Mouse (Mus musculus): Measurements from ENCODE around the gene Ier5. TPM values are rescaled to one million over a fixed set of nuclear protein-coding genes. Genes with fewer than 3 reads are reported as not detected.

Ier5 gene
- polyA plus RNA-seq, 1 experiment from 2014 or later = 9.4 TPM

DNA sequence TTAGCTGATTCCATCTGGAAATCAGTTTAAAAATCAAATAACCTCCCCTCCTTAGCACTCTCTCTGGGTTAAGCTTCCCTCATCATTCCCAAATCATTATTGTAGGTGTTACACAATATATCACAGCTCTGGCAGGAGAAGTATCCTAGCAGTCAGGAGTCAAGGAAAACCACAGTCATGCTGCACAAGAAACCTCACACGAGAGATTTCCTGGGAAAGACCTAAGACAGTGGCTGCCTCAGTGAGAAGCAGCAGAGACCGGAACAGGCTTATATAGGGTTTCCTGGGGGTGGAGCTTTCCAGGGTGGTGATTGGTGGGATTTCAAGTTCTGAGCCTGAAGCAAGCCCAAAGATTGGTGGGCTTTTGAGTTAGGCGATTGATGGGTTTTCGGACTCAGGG, 11.4 kb downstream of the Ier5 start:
- Histone ChIP-seq H3K4me3 (replicated peaks) (no peak overlapping the region), H3K9me3 (no peaks in the 10 kb centered on the region), H3K4me1 (replicated peaks) (peaks cover 62% of the 10 kb centered on the region), H3K36me3 (no peaks in the 10 kb centered on the region), H3K9ac (replicated peaks) (no peak overlapping the region), H3K27ac (no peak overlapping the region), H3K4me2 (replicated peaks) (no peak overlapping the region), H3K27me3 (no peaks in the 10 kb centered on the region)
- 95% methylated on average over 4 of the region's 4 CpGs for WGBS
- no peak for ATAC-seq

DNA sequence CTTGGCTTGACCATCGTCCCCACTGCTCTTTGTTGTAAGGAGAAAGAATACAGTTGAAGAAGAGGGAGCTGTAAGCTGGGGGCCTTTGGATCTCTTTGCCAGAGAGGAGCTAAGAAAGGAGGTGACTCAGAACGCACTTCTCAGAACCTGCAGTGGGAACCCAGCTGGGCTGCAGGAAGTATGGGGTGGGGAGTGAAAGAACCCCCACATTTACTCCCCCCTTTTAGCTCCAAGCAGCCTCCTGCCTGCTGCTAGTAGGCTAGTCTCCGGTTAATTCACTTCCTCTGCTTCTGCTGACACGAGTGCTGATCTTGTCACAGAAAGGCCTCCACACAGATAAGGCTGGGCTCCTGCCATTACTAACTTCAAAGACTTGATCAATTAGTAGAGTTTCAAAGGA, 12.5 kb downstream of the Ier5 start:
- Histone ChIP-seq H3K9me3 (no peaks in the 10 kb centered on the region), H3K27me3 (no peaks in the 10 kb centered on the region), H3K9ac (replicated peaks) (no peak overlapping the region), H3K4me1 (replicated peaks) (peaks cover 62% of the 10 kb centered on the region), H3K27ac (peak overlapping the region; percentile 81), H3K36me3 (no peaks in the 10 kb centered on the region), H3K4me3 (replicated peaks) (no peak overlapping the region), H3K4me2 (replicated peaks) (no peak overlapping the region)
- no peak for ATAC-seq
- WGBS = 14% methylated on average over 4 of the region's 4 CpGs

DNA sequence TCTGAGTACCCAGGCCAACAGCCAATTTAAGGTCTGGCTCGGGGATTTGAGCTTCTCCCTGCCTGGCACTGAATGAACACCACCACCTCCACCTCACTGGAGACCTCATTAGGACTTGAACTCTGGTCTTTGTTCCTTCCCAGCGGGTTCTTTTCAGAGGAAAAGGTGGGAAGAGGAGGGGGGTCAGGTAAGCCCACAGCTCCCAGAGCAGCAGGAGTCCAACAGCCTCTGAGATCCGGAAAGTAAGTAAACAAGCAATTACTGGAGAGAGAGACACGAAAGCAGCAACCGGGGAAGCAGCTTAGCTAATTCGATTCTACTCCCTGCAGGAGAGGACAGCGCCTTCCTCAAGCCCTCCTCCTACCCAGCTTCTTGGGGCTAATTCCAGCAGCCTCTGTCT, 13.0 kb downstream of the Ier5 start:
- Histone ChIP-seq H3K4me2 (replicated peaks) (peak overlapping the region; percentile 7; the same call in 1 of the 2 replicates), H3K4me3 (replicated peaks) (no peak overlapping the region), H3K4me1 (replicated peaks) (peaks cover 62% of the 10 kb centered on the region), H3K27me3 (no peaks in the 10 kb centered on the region), H3K9me3 (no peaks in the 10 kb centered on the region), H3K9ac (replicated peaks) (no peak overlapping the region), H3K36me3 (no peaks in the 10 kb centered on the region), H3K27ac (peak overlapping the region; percentile 81)
- WGBS = 6% methylated on average over 7 of the region's 7 CpGs
- no peak for ATAC-seq

DNA sequence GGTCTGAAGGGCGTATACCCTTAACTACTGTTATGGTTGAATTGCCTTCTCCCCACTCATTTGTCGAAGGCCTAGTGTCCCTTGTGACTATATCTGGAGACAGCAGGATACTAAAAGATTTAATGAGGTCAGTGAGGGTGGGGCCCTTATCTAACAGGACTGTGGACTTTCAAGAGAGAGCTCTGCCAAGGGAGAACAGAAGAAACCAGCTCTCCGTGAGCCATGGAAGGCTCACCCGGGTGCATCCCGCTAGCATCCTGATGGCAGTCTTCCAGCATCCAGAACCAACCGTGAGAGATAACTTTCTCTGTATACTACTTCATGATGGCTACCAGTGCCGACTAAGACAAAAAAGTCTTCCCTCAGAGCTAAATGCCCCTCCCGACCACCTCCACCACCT, 14.6 kb downstream of the Ier5 start:
- no peak overlapping the region for H3K4me2 ChIP-seq (replicated peaks)
- no peak overlapping the region for H3K4me3 ChIP-seq (replicated peaks)
- no peaks in the 10 kb centered on the region for H3K9me3 ChIP-seq
- H3K27ac ChIP-seq = peak overlapping the region; percentile 98
- no peak overlapping the region for H3K9ac ChIP-seq (replicated peaks)
- H3K27me3 ChIP-seq = no peaks in the 10 kb centered on the region
- ATAC-seq = no peak
- 47% methylated on average over 8 of the region's 8 CpGs for WGBS
- no peaks in the 10 kb centered on the region for H3K36me3 ChIP-seq
- peaks cover 68% of the 10 kb centered on the region for H3K4me1 ChIP-seq (replicated peaks)

DNA sequence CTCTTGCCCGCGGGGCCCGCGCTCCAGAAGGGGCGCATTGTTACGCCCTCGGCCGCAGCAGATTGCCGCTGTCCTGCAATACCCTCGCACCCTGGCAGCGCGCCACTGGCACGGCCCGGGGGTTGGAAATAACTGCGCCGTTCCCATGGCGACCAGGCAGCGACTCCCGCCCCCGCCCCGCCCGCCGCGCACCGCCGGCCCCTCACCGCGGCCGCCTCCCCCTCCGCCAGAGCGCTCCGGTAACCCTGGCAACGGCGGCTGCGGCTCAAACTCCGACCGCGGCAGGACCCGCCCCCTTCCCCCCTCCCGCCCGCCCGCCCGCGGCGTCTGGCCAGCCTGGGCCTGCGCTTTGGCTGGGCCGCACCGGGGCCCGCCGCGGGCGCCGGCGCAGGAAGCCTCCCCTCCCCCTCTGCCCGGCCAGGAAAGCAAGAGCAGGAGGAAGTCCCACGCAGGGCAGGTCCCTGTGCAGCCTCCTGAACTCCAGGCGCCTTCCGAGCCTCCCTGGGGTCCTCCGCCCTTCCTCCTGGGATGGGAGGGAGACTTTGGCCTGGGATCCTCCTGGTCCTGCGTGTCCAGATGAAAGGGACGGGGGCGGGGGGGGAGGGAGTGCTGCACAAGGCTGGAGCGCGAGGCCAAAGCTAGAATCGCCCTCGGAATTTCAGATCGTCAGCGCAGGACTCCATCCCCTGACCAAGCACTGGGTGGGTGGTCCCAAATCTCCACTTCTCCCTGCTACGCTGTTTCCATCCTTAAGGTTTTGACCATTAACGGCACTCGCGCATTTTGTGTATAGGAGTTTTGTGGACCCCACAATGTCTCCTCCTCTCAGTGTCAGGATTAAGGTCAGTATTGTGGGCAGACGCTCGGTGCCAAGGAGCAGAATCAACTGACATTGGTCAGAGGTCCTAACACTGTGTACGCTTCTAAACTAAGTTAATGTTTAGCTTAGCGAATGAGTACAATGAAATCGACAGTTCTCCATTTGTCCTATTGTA, 15.9 kb downstream of the Ier5 start:
- Histone ChIP-seq H3K27me3 (no peaks in the 10 kb centered on the region), H3K9ac (replicated peaks) (peak overlapping the region; percentile 71), H3K9me3 (no peaks in the 10 kb centered on the region), H3K27ac (peak overlapping the region; percentile 98), H3K4me1 (replicated peaks) (peaks cover 61% of the 10 kb centered on the region), H3K4me2 (replicated peaks) (peak overlapping the region; percentile 64), H3K36me3 (no peaks in the 10 kb centered on the region), H3K4me3 (replicated peaks) (peak overlapping the region; percentile 34)
- under 1% methylated on average over 55 of the region's 77 CpGs for WGBS
- peak; percentile 96 for ATAC-seq

DNA sequence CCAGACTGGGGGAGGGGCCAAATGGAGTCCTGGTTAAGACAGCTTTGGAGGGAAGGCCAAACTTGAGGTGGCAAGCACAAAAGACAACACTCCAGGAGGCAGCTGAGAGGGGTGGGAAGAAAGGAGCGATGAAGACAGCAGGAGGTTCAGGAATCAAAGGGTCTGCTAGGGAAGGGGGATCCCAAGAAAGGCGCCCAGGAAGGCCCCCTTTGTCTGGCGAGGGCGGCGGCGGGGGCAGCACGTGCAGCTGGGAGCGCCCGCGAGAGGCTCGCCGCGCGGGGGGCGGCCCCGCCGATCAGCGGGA, 16.5 kb downstream of the Ier5 start:
- no peak; the same call in 1 of the 2 replicates for ATAC-seq
- no peaks in the 10 kb centered on the region for H3K36me3 ChIP-seq
- H3K4me2 ChIP-seq (replicated peaks) = peak overlapping the region; percentile 64
- H3K27me3 ChIP-seq = no peaks in the 10 kb centered on the region
- H3K9me3 ChIP-seq = no peaks in the 10 kb centered on the region
- 3% methylated on average over 13 of the region's 18 CpGs for whole genome bisulfite sequencing
- peaks cover 62% of the 10 kb centered on the region for H3K4me1 ChIP-seq (replicated peaks)
- H3K4me3 ChIP-seq (replicated peaks) = peak overlapping the region; percentile 34
- peak overlapping the region; percentile 98 for H3K27ac ChIP-seq
- H3K9ac ChIP-seq (replicated peaks) = peak overlapping the region; percentile 68

DNA sequence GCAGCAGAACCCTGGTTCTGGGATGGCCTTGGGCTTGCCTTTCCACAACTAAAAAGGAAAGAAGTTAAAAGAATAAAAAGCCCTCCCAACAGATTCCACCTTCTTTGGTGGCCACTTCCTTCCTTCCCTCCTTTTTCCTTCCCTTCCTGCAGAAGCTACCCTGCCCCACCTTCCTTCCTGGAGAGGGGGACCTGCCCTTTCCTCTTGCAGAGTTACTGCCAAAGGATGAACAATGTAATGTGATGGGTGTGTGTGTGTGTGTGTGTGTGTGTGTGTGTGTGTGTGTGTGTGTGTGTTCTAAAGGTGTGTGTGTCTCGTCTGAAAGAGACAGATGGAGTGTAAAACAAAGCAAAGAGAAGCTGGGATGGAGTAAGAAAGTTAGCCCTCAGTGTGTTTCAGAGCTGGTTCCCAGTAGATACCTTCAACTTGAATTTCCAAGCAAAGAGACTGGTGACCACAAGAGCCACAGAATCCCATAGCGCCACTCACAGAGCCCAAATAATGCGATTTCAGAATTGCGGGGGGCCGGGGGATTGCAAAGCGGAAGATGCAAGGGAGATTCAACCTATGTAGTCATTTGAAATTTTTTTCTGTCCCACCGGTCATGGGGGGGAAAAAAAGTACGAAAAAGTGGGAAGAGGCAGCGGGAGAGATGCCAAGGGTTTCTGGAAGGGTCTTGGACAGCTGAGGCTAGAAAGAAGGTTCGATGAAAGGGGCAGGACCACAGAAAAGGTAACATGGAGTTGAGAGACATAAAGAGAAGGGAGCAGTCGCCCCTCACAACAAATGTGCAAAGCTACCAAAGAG, 17.1 kb downstream of the Ier5 start:
- peak overlapping the region; percentile 64 for H3K4me2 ChIP-seq (replicated peaks)
- WGBS = 2% methylated on average over 11 of the region's 11 CpGs

DNA sequence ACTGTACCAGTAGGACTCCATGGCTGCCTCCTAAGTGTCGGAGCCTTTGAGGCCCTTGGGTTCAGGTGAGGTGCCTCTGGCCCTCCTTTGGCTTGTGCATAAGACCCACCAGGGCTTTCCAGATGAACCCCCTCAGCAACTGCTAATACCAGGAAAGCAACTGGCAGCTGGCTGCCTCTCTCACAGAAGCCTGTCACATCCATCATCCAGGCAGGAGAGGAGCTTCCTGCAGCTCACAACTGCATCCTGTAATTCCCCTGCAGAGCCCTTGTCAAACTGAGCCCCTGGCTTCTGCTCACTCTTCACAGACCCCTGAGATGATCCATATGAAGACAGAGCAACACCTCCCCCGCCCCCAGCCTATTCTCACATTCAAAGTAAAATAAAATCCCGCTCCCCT, 21.8 kb downstream of the Ier5 start:
- no peak overlapping the region for H3K4me2 ChIP-seq (replicated peaks)
- ATAC-seq = no peak
- H3K9me3 ChIP-seq = peaks cover 4% of the 10 kb centered on the region; the same call in 1 of the 2 replicates
- 0 out of 2 replicates have a peak, but pooled peaks cover 4% of the 10 kb centered on the region for H3K27me3 ChIP-seq
- H3K27ac ChIP-seq = peak overlapping the region; percentile 44; the same call in 1 of the 2 replicates
- H3K4me3 ChIP-seq (replicated peaks) = no peak overlapping the region
- H3K9ac ChIP-seq (replicated peaks) = no peak overlapping the region
- no peaks in the 10 kb centered on the region for H3K36me3 ChIP-seq
- WGBS = 76% methylated on average over 3 of the region's 3 CpGs
- peaks cover 49% of the 10 kb centered on the region for H3K4me1 ChIP-seq (replicated peaks)

More for the DNA sequence above, 17.1 kb downstream of the Ier5 start:
- Histone ChIP-seq H3K36me3 (no peaks in the 10 kb centered on the region), H3K9me3 (no peaks in the 10 kb centered on the region), H3K9ac (replicated peaks) (peak overlapping the region; percentile 68; the same call in 1 of the 2 replicates), H3K27me3 (no peaks in the 10 kb centered on the region), H3K4me1 (replicated peaks) (peaks cover 67% of the 10 kb centered on the region), H3K4me3 (replicated peaks) (peak overlapping the region; percentile 34), H3K27ac (peak overlapping the region; percentile 98)
- ATAC-seq = no peak

DNA sequence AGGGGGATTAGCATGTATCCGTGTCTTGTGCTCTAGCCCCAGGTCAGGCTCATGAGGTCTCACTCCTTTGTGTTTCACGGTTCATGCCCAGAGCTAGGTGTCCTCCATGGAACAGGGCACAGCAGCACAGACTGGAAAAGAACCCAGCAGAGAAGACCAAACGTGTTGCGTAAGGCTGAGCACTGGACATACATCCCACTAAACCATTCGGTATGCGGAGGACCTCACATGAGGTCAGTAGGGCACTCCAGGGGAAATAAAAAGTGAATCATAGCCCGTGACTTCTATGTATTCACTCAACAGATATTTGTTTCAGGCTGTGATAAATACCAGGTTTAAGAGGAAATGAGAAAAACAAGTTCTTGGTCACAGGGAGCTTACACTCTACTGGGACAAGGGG, 23.6 kb downstream of the Ier5 start:
- Histone ChIP-seq H3K36me3 (no peaks in the 10 kb centered on the region), H3K9ac (replicated peaks) (no peak overlapping the region), H3K4me2 (replicated peaks) (no peak overlapping the region), H3K9me3 (peaks cover 4% of the 10 kb centered on the region; the same call in 1 of the 2 replicates), H3K27me3 (0 out of 2 replicates have a peak, but pooled peaks cover 4% of the 10 kb centered on the region), H3K4me1 (replicated peaks) (peaks cover 50% of the 10 kb centered on the region), H3K27ac (no peak overlapping the region), H3K4me3 (replicated peaks) (no peak overlapping the region)
- ATAC-seq = no peak
- WGBS = 87% methylated on average over 7 of the region's 7 CpGs

DNA sequence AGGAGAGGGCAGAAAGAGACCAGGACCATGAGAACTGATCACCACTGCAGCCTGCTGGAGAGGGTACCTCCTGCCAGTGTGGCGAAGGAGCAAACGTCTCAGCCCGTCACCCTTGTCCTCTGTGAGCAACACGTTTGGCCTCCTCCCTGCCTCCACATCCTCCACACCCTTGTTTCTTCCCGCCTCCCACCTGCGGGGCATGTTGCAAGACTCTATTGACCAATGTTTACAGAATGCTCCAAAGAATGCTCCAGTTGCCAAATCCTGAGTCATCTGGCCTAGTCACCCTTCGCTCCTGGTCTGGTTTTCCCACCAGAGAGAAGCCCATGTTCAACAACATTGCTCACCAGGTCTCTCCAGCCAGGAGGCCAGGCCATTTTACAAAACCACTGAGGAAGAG, 24.6 kb downstream of the Ier5 start:
- Histone ChIP-seq H3K4me2 (replicated peaks) (no peak overlapping the region), H3K27ac (no peak overlapping the region), H3K36me3 (no peaks in the 10 kb centered on the region), H3K27me3 (0 out of 2 replicates have a peak, but pooled peaks cover 4% of the 10 kb centered on the region), H3K4me3 (replicated peaks) (no peak overlapping the region), H3K9me3 (peaks cover 4% of the 10 kb centered on the region; the same call in 1 of the 2 replicates), H3K9ac (replicated peaks) (no peak overlapping the region), H3K4me1 (replicated peaks) (peaks cover 48% of the 10 kb centered on the region)
- no peak for ATAC-seq
- WGBS = 76% methylated on average over 7 of the region's 7 CpGs

DNA sequence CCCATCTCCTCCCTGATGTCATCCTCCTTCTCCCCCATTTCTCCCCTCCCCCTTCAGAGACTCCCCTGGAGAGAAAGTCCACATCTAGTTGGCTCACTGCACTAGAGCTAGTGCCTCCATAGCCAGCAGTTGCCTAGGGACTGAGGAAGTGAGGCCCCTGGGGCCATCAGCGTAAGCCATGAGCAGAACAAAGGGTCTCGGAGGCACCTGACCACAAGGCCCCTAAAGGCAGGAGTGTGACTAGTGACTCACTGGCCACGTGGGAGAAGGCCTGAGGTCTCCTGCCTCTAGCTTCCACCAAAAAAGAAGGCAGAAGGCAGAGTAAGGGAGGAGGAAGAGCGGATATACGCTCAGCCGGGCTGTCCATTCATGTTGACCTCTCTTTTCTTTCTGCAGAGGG, 25.5 kb downstream of the Ier5 start:
- H3K27me3 ChIP-seq = 0 out of 2 replicates have a peak, but pooled peaks cover 4% of the 10 kb centered on the region
- ATAC-seq = no peak
- H3K9ac ChIP-seq (replicated peaks) = no peak overlapping the region; the same call in 1 of the 2 replicates
- H3K36me3 ChIP-seq = no peaks in the 10 kb centered on the region
- peaks cover 48% of the 10 kb centered on the region for H3K4me1 ChIP-seq (replicated peaks)
- no peak overlapping the region for H3K4me3 ChIP-seq (replicated peaks)
- H3K27ac ChIP-seq = no peak overlapping the region
- 68% methylated on average over 6 of the region's 6 CpGs for WGBS
- peaks cover 4% of the 10 kb centered on the region; the same call in 1 of the 2 replicates for H3K9me3 ChIP-seq
- H3K4me2 ChIP-seq (replicated peaks) = no peak overlapping the region

DNA sequence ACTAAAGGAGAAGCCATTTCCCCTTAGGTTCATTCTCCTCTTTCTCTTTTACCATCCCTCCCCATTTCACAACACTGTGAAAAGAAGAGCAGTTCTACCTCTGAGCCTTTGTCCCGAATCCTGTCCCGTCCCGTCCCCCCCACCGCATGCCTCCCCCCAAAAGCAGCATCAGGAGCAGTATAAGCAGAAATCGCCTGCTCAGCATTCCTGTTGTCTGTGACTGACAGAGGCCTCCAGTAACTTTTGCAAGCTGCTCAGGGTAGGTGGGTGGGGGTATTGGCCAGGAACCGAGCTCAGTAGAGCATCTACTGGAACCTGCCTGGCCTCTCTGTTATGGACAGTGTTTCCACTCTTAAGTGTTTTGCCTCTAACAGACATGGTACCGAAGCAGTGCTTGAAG, 26.3 kb downstream of the Ier5 start:
- Histone ChIP-seq H3K4me3 (replicated peaks) (no peak overlapping the region), H3K27ac (peak overlapping the region; percentile 40; the same call in 1 of the 2 replicates), H3K9me3 (peaks cover 4% of the 10 kb centered on the region; the same call in 1 of the 2 replicates), H3K36me3 (no peaks in the 10 kb centered on the region), H3K4me1 (replicated peaks) (peaks cover 48% of the 10 kb centered on the region), H3K4me2 (replicated peaks) (no peak overlapping the region), H3K9ac (replicated peaks) (no peak overlapping the region), H3K27me3 (0 out of 2 replicates have a peak, but pooled peaks cover 4% of the 10 kb centered on the region)
- WGBS = 15% methylated on average over 7 of the region's 7 CpGs
- ATAC-seq = no peak; the same call in 1 of the 2 replicates

Measured in midbrain, embryonic 13.5 days (tissue).